Mouse (Mus musculus): ENCODE measurements around the gene Serpinb9b.

GRCm38 (mm10) chr13:32982556-32983042 lies 44.6 kb upstream of the Serpinb9b start:
- TF ChIP-seq POLR2A (IDR thresholded peaks at IDR 0.05; ENCODE audit: control insufficient read depth in 1 of 2, insufficient read depth in 1 of 2, low read depth in 1 of 2, low read length in 2 of 2, poor library complexity in 1 of 2) (no peak), GATA1 (IDR thresholded peaks at IDR 0.05; ENCODE audit: low read depth, low read length) (no peak), CTCF (IDR thresholded peaks at IDR 0.05 in 2 of 3, conservative IDR thresholded peaks at IDR 0.05 in 1 of 3; ENCODE audit: control insufficient read depth in 1 of 3, insufficient read depth in 1 of 3, low read depth in 2 of 3, low read length in 3 of 3, poor library complexity in 1 of 3, severe bottlenecking in 1 of 3) (no peak), EP300 (IDR thresholded peaks at IDR 0.05; ENCODE audit: low read depth in 1 of 2, low read length in 2 of 2) (no peak), MXI1 (IDR thresholded peaks at IDR 0.05; ENCODE audit: low read depth, low read length) (no peak), MYB (IDR thresholded peaks at IDR 0.05; ENCODE audit: low read depth, low read length) (no peak), ZKSCAN1 (IDR thresholded peaks at IDR 0.05; ENCODE audit: low read depth, low read length) (no peak), SIN3A (IDR thresholded peaks at IDR 0.05; ENCODE audit: low read length) (no peak), NRF1 (IDR thresholded peaks at IDR 0.05; ENCODE audit: insufficient read depth, low read depth, low read length, poor library complexity, severe bottlenecking) (no peak), JUND (IDR thresholded peaks at IDR 0.05; ENCODE audit: low read depth, low read length) (no peak), MAFK (IDR thresholded peaks at IDR 0.05; ENCODE audit: borderline replicate concordance, low read depth, low read length) (no peak), KAT2A (conservative IDR thresholded peaks at IDR 0.05; ENCODE audit: low read depth, low read length) (no peak)

Data from MEL (cell line).